ENCODE assay signal across 18 mouse cellular contexts in genomic region chr5:121667067-121667466, GRCm38 (mm10). TPM values are rescaled to one million over a fixed set of nuclear protein-coding genes. Genes with fewer than 3 reads are reported as not detected.
A peak's percentile ranks its signal among the peaks of the same experiment; 100 is the strongest.
DNase-seq lines count a peak whose midpoint lies in the region; ATAC-seq lines count a peak whose summit lies in the region.
"Had no signal": no experiment of that assay in that cellular context is flagged by ENCODE, and none has a peak within 500 bp of the region (broad histone marks: within the 10 kb centered on the region; RNA-seq: fewer than 3 reads in every experiment).

No protein-coding gene starts in this region.

- H3K27me3 ChIP-seq in kidney, embryonic 15.5 days, result no peaks in the 10 kb centered on the region
- no peaks in the 10 kb centered on the region for H3K27me3 ChIP-seq in kidney, embryonic 16.5 days (ENCODE audit: insufficient read depth, low read length)
- H3K27me3 ChIP-seq: embryonic facial prominence, embryonic 13.5 days; forebrain, embryonic 12.5 days; heart, embryonic 12.5 days had no signal

- intact Hi-C loops in gastrocnemius, postnatal 36 days (cut with DNase I), result no loop called here

- no peaks in the 10 kb centered on the region for H3K9me3 ChIP-seq in kidney, embryonic 15.5 days (replicated peaks)
- 0 out of 2 replicates have a peak, but pooled peaks cover 3% of the 10 kb centered on the region for H3K9me3 ChIP-seq in kidney, embryonic 16.5 days (ENCODE audit: low read length)
- H3K9me3 ChIP-seq: embryonic facial prominence, embryonic 13.5 days; forebrain, embryonic 12.5 days; heart, embryonic 12.5 days; hindbrain, embryonic 10.5 days had no signal

- H3K36me3 ChIP-seq in kidney, embryonic 15.5 days, result peaks cover 89% of the 10 kb centered on the region
- H3K36me3 ChIP-seq in kidney, embryonic 16.5 days (ENCODE audit: insufficient read depth, low read length), result peaks cover 26% of the 10 kb centered on the region

- no peak for ATAC-seq in kidney, embryonic 15.5 days (replicated peaks; ENCODE audit: low FRiP score)
- no peak for ATAC-seq in kidney, embryonic 16.5 days (ENCODE audit: low FRiP score, low TSS enrichment)
- ATAC-seq in granulocyte monocyte progenitor cell, adult 5-6 weeks (replicated peaks; ENCODE audit: poor library complexity, severe bottlenecking), result no peak
- ATAC-seq: forebrain, embryonic 16.5 days had no signal

- peak; percentile 48 for DNase-seq in kidney, adult 11 months
- peak; percentile 78 for DNase-seq in kidney, adult 9 months
- peak; percentile 55 to 62 for DNase-seq in kidney, postnatal 36 days
- no peak for DNase-seq in gastrocnemius, postnatal 36 days
- DNase-seq: adrenal gland, postnatal 10 days; cerebellum, adult 11-12 months; cerebellum, adult 9-11 months; cerebellum, postnatal 36 days; gastrocnemius, postnatal 10 days had no signal

- H3K27ac ChIP-seq in kidney, embryonic 15.5 days, result no peak overlapping the region
- H3K27ac ChIP-seq in kidney, embryonic 16.5 days (ENCODE audit: low read length), result no peak overlapping the region
- H3K27ac ChIP-seq in brown adipose tissue, adult 24 weeks (replicated peaks; ENCODE audit: low read depth, low read length), result peak overlapping the region; percentile 51; the same call in 1 of the 2 replicates
- H3K27ac ChIP-seq: embryonic facial prominence, embryonic 13.5 days; forebrain, embryonic 12.5 days; hindbrain, embryonic 10.5 days had no signal

- no peak overlapping the region for H3K4me2 ChIP-seq in kidney, embryonic 15.5 days
- no peak overlapping the region for H3K4me2 ChIP-seq in kidney, embryonic 16.5 days (replicated peaks; ENCODE audit: low read depth, low read length)
- H3K4me2 ChIP-seq: embryonic facial prominence, embryonic 13.5 days; forebrain, embryonic 12.5 days; heart, embryonic 12.5 days had no signal

- H3K4me3 ChIP-seq in kidney, embryonic 15.5 days (replicated peaks), result no peak overlapping the region
- H3K4me3 ChIP-seq in kidney, embryonic 16.5 days (ENCODE audit: low read length), result no peak overlapping the region
- no peak overlapping the region for H3K4me3 ChIP-seq in brown adipose tissue, adult 24 weeks (ENCODE audit: insufficient read depth, low read depth, low read length)
- H3K4me3 ChIP-seq: embryonic facial prominence, embryonic 13.5 days; forebrain, embryonic 12.5 days; heart, embryonic 12.5 days; hindbrain, embryonic 10.5 days had no signal

- H3K9ac ChIP-seq in kidney, embryonic 15.5 days, result no peak overlapping the region
- H3K9ac ChIP-seq in kidney, embryonic 16.5 days (replicated peaks; ENCODE audit: low read length), result no peak overlapping the region
- H3K9ac ChIP-seq: embryonic facial prominence, embryonic 13.5 days; forebrain, embryonic 12.5 days; heart, embryonic 12.5 days had no signal

- peaks cover 1% of the 10 kb centered on the region for H3K4me1 ChIP-seq in kidney, embryonic 15.5 days
- no peaks in the 10 kb centered on the region for H3K4me1 ChIP-seq in kidney, embryonic 16.5 days (ENCODE audit: insufficient read depth, low read length)
- H3K4me1 ChIP-seq in brown adipose tissue, adult 24 weeks (ENCODE audit: control insufficient read depth, insufficient read depth, insufficient read length, low read length), result peaks cover 7% of the 10 kb centered on the region; the same call in 1 of the 2 replicates
- H3K4me1 ChIP-seq: embryonic facial prominence, embryonic 13.5 days had no signal

- WGBS in kidney, embryonic 15.5 days, result 86% methylated on average over 4 of the region's 4 CpGs
- 78% methylated on average over 4 of the region's 4 CpGs for WGBS in kidney, embryonic 16.5 days

RNA-seq across cellular contexts. Expression of gene Brap, which starts 6.7 kb away (rescaled TPM):
- polyA plus RNA-seq in kidney, embryonic 15.5 days (2015; fragmentation: Nextera tagmentation; extraction: Ambion mirVana), result 35.0 and 36.1 TPM in 2 replicates
- polyA plus RNA-seq in kidney, embryonic 16.5 days (2015; fragmentation: Nextera tagmentation; extraction: Ambion mirVana), result 34.9 and 37.4 TPM in 2 replicates
- 32.3 and 50.9 TPM in 2 replicates for polyA plus RNA-seq in brown adipose tissue, adult 24 weeks (2012; ENCODE audit: insufficient read depth, insufficient read length, missing spikeins)
- 10 to 100 TPM; 30.0 to 31.7 TPM for total RNA-seq in gastrocnemius, postnatal 36 days (2021)
- total RNA-seq in granulocyte monocyte progenitor cell, adult 5-6 weeks (2014; fragmentation: Nextera tagmentation), result 39.4 and 42.1 TPM in 2 replicates
- 50.6 and 56.0 TPM in 2 replicates for total RNA-seq in granulocyte monocyte progenitor cell, adult 5-6 weeks (2017)

RNA-seq across cellular contexts. Expression of gene Acad10, which starts 6.8 kb away (rescaled TPM):
- polyA plus RNA-seq in kidney, embryonic 15.5 days (2015; fragmentation: Nextera tagmentation; extraction: Ambion mirVana), result 3.1 and 3.6 TPM in 2 replicates
- polyA plus RNA-seq in kidney, embryonic 16.5 days (2015; fragmentation: Nextera tagmentation; extraction: Ambion mirVana), result 4.3 and 5.7 TPM in 2 replicates
- 23.2 and 30.2 TPM in 2 replicates for polyA plus RNA-seq in brown adipose tissue, adult 24 weeks (2012; ENCODE audit: insufficient read depth, insufficient read length, missing spikeins)
- 10 to 100 TPM in 1 of 2 experiments, 1 to 10 TPM in 1; 9.7 to 10.2 TPM for total RNA-seq in gastrocnemius, postnatal 36 days (2021)
- 1.7 and 2.7 TPM in 2 replicates for total RNA-seq in granulocyte monocyte progenitor cell, adult 5-6 weeks (2014; fragmentation: Nextera tagmentation)
- 2.1 and 4.5 TPM in 2 replicates for total RNA-seq in granulocyte monocyte progenitor cell, adult 5-6 weeks (2017)

RNA-seq across cellular contexts. Expression of gene Atxn2, which starts 44.1 kb away (rescaled TPM):
- polyA plus RNA-seq in kidney, embryonic 15.5 days (2015; fragmentation: Nextera tagmentation; extraction: Ambion mirVana), result 50.1 and 54.9 TPM in 2 replicates
- 38.9 and 56.5 TPM in 2 replicates for polyA plus RNA-seq in kidney, embryonic 16.5 days (2015; fragmentation: Nextera tagmentation; extraction: Ambion mirVana)
- polyA plus RNA-seq in brown adipose tissue, adult 24 weeks (2012; ENCODE audit: insufficient read depth, insufficient read length, missing spikeins), result 126 and 135 TPM in 2 replicates
- total RNA-seq in gastrocnemius, postnatal 36 days (2021), result 10 to 100 TPM; 84.9 to 95.4 TPM
- 73.0 and 98.5 TPM in 2 replicates for total RNA-seq in granulocyte monocyte progenitor cell, adult 5-6 weeks (2014; fragmentation: Nextera tagmentation)
- total RNA-seq in granulocyte monocyte progenitor cell, adult 5-6 weeks (2017), result 30.9 and 41.5 TPM in 2 replicates

RNA-seq across cellular contexts. Expression of gene Acad12, which starts 48.3 kb away (rescaled TPM):
- polyA plus RNA-seq in kidney, embryonic 15.5 days (2015; fragmentation: Nextera tagmentation; extraction: Ambion mirVana), result 2.8 and 3.0 TPM in 2 replicates
- 3.5 and 3.6 TPM in 2 replicates for polyA plus RNA-seq in kidney, embryonic 16.5 days (2015; fragmentation: Nextera tagmentation; extraction: Ambion mirVana)
- 18.4 and 32.3 TPM in 2 replicates for polyA plus RNA-seq in brown adipose tissue, adult 24 weeks (2012; ENCODE audit: insufficient read depth, insufficient read length, missing spikeins)
- total RNA-seq in gastrocnemius, postnatal 36 days (2021), result 10 to 100 TPM; 21.3 to 22.4 TPM
- 0.84 and 2.5 TPM in 2 replicates for total RNA-seq in granulocyte monocyte progenitor cell, adult 5-6 weeks (2014; fragmentation: Nextera tagmentation)
- total RNA-seq in granulocyte monocyte progenitor cell, adult 5-6 weeks (2017), result 2.7 and 3.3 TPM in 2 replicates

Comparison
In these comparisons a context has a peak if more than half of its experiments do, and no peak if none do; other contexts are left out.
1. DNase-seq: peak in kidney, adult 11 months (single experiment), kidney, adult 9 months (single experiment) and kidney, postnatal 36 days (2 of 2); none in gastrocnemius, postnatal 36 days (0 of 2).